Mouse (Mus musculus): ENCODE data around the gene Cyp2c40. TPM values are rescaled to one million over a fixed set of nuclear protein-coding genes. Genes with fewer than 3 reads are reported as not detected.
"Not testable (repeated sequence)": the region's sequence is repeated elsewhere in the genome, so short reads cannot be mapped to it uniquely, and the experiment has no call there.

Cyp2c40 gene
- polyA plus RNA-seq (2014; fragmentation: Nextera tagmentation; extraction: Ambion mirVana), result not detected in 2 replicates

DNA sequence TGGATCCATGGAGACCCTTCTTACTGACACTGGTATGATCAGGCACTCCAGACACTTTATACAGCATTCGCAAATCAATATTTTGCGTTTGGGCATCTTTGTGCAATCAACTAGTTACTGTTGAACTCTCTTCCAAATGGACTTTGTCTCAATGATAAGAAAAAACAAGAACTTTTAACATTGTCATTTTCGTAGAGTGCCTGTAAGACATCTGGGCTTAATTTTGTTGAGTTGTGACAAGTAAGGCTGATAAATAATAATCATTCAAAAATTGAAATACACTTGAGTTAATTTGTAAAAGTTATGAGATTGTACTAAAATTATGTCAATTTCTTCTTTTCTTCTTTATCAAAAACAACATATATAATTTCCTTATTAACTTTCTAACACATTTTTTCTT is at the start of gene Cyp2c40:
Gene Cyp2c40, minus strand, starts transcription at position 101 of the 400 bp plus-strand sequence.
- H3K27ac ChIP-seq (ENCODE audit: low read depth); H3K4me3 ChIP-seq (ENCODE audit: low read depth, low read length); H3K4me2 ChIP-seq (ENCODE audit: low read length); H3K9me3 ChIP-seq (ENCODE audit: control insufficient read depth, low read length); DNase-seq (ENCODE audit: low spot score); H3K9ac ChIP-seq (ENCODE audit: low read length); H3K36me3 ChIP-seq (ENCODE audit: control insufficient read depth, insufficient read depth, low read length); H3K27me3 ChIP-seq (replicated peaks; ENCODE audit: control insufficient read depth, insufficient read depth, low read length); ATAC-seq (replicated peaks; ENCODE audit: low FRiP score, low TSS enrichment, low read depth); H3K4me1 ChIP-seq (replicated peaks; ENCODE audit: control insufficient read depth, insufficient read depth, low read length): not testable (repeated sequence)
- WGBS, result 91% methylated on average over 3 of the region's 3 CpGs

DNA sequence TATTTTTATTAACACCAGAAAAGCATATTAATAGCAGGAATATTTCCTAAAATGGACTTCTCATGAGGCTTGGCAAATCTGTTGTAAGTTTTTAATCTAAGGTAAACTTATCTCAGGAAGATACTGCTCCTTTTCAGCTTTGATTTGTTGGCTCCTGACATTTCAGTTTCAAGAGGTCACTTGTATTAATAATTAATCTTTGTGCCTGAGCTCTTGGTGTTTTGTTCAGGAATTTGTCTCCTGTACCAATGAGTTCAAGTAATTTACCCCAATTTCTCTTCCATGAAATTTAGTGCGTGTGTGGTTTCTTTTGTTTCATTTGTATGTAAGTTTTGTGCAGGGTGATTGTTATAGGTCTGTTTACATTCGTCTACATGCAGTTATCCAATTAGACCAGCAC is 8.3 kb upstream of the Cyp2c40 start:
- H3K27me3 ChIP-seq (replicated peaks; ENCODE audit: control insufficient read depth, insufficient read depth, low read length); H3K9ac ChIP-seq (ENCODE audit: low read length); H3K4me3 ChIP-seq (ENCODE audit: low read depth, low read length); H3K4me2 ChIP-seq (ENCODE audit: low read length); ATAC-seq (replicated peaks; ENCODE audit: low FRiP score, low TSS enrichment, low read depth); H3K36me3 ChIP-seq (ENCODE audit: control insufficient read depth, insufficient read depth, low read length); DNase-seq (ENCODE audit: low spot score); H3K9me3 ChIP-seq (ENCODE audit: control insufficient read depth, low read length); H3K4me1 ChIP-seq (replicated peaks; ENCODE audit: control insufficient read depth, insufficient read depth, low read length); H3K27ac ChIP-seq (ENCODE audit: low read depth): not testable (repeated sequence)
- WGBS, result 76% methylated on average over 2 of the region's 2 CpGs

GRCm38 (mm10) chr19:39816400-39816799 is 3.8 kb upstream of the Cyp2c40 start:
- H3K27me3 ChIP-seq (replicated peaks; ENCODE audit: control insufficient read depth, insufficient read depth, low read length); ATAC-seq (replicated peaks; ENCODE audit: low FRiP score, low TSS enrichment, low read depth); H3K27ac ChIP-seq (ENCODE audit: low read depth); H3K4me1 ChIP-seq (replicated peaks; ENCODE audit: control insufficient read depth, insufficient read depth, low read length); H3K4me2 ChIP-seq (ENCODE audit: low read length); DNase-seq (ENCODE audit: low spot score); H3K4me3 ChIP-seq (ENCODE audit: low read depth, low read length); H3K9ac ChIP-seq (ENCODE audit: low read length); H3K36me3 ChIP-seq (ENCODE audit: control insufficient read depth, insufficient read depth, low read length); H3K9me3 ChIP-seq (ENCODE audit: control insufficient read depth, low read length): not testable (repeated sequence)
- 91% methylated on average over 1 of the region's 1 CpGs for WGBS

GRCm38 (mm10) chr19:39815991-39816390 is 3.4 kb upstream of the Cyp2c40 start:
- H3K9ac ChIP-seq (ENCODE audit: low read length); H3K4me2 ChIP-seq (ENCODE audit: low read length); ATAC-seq (replicated peaks; ENCODE audit: low FRiP score, low TSS enrichment, low read depth); H3K4me3 ChIP-seq (ENCODE audit: low read depth, low read length); H3K4me1 ChIP-seq (replicated peaks; ENCODE audit: control insufficient read depth, insufficient read depth, low read length); H3K27ac ChIP-seq (ENCODE audit: low read depth); H3K9me3 ChIP-seq (ENCODE audit: control insufficient read depth, low read length); H3K36me3 ChIP-seq (ENCODE audit: control insufficient read depth, insufficient read depth, low read length); DNase-seq (ENCODE audit: low spot score); H3K27me3 ChIP-seq (replicated peaks; ENCODE audit: control insufficient read depth, insufficient read depth, low read length): not testable (repeated sequence)
- 79% methylated on average over 4 of the region's 4 CpGs for WGBS

DNA sequence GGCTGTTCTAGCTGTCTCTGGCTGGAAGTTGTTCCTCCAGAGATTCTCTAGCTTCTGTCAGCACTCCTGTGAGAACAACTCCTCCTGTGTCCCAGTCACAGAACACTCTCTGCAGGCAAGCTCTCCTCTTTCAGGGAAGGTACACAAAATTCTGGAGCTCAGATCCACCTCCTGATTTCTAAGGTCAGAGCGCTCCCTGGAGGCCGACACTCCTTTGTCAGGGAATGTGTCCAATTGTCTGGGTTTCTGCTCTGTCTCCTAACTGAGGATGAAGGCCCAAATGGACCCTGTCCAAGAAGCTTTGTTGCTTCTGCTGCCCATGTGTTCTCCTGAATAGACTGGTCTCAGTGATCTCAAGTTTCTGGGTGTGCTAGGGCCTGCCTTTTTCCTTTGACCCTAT is 27.2 kb downstream of the Cyp2c40 start:
- H3K27me3 ChIP-seq (replicated peaks; ENCODE audit: control insufficient read depth, insufficient read depth, low read length); H3K9ac ChIP-seq (ENCODE audit: low read length); H3K36me3 ChIP-seq (ENCODE audit: control insufficient read depth, insufficient read depth, low read length); H3K27ac ChIP-seq (ENCODE audit: low read depth); ATAC-seq (replicated peaks; ENCODE audit: low FRiP score, low TSS enrichment, low read depth); H3K4me1 ChIP-seq (replicated peaks; ENCODE audit: control insufficient read depth, insufficient read depth, low read length); DNase-seq (ENCODE audit: low spot score); H3K4me3 ChIP-seq (ENCODE audit: low read depth, low read length); H3K9me3 ChIP-seq (ENCODE audit: control insufficient read depth, low read length); H3K4me2 ChIP-seq (ENCODE audit: low read length): not testable (repeated sequence)
- WGBS, result 87% methylated on average over 2 of the region's 2 CpGs

GRCm38 (mm10) chr19:39745357-39745756 is 67.3 kb downstream of the Cyp2c40 start:
- Histone ChIP-seq H3K9ac (ENCODE audit: low read length) (no peak overlapping the region), H3K4me2 (ENCODE audit: low read length) (no peak overlapping the region), H3K9me3 (ENCODE audit: control insufficient read depth, low read length) (no peaks in the 10 kb centered on the region), H3K36me3 (ENCODE audit: control insufficient read depth, insufficient read depth, low read length) (no peaks in the 10 kb centered on the region), H3K4me3 (ENCODE audit: low read depth, low read length) (no peak overlapping the region), H3K27ac (ENCODE audit: low read depth) (no peak overlapping the region), H3K27me3 (replicated peaks; ENCODE audit: control insufficient read depth, insufficient read depth, low read length) (no peaks in the 10 kb centered on the region), H3K4me1 (replicated peaks; ENCODE audit: control insufficient read depth, insufficient read depth, low read length) (no peaks in the 10 kb centered on the region)
- no peak for DNase-seq (ENCODE audit: low spot score)
- no peak for ATAC-seq (replicated peaks; ENCODE audit: low FRiP score, low TSS enrichment, low read depth)
- 26% methylated on average over 1 of the region's 1 CpGs for WGBS

- not testable (repeated sequence) for H3K9ac ChIP-seq (ENCODE audit: low read length); ATAC-seq (replicated peaks; ENCODE audit: low FRiP score, low TSS enrichment, low read depth); H3K27ac ChIP-seq (ENCODE audit: low read depth); H3K4me3 ChIP-seq (ENCODE audit: low read depth, low read length); DNase-seq (ENCODE audit: low spot score); H3K9me3 ChIP-seq (ENCODE audit: control insufficient read depth, low read length); H3K27me3 ChIP-seq (replicated peaks; ENCODE audit: control insufficient read depth, insufficient read depth, low read length); H3K4me1 ChIP-seq (replicated peaks; ENCODE audit: control insufficient read depth, insufficient read depth, low read length); H3K4me2 ChIP-seq (ENCODE audit: low read length); H3K36me3 ChIP-seq (ENCODE audit: control insufficient read depth, insufficient read depth, low read length)
- 77% methylated on average over 1 of the region's 1 CpGs for WGBS
Measured at GRCm38 (mm10) chr19:39744361-39744760, 68.3 kb downstream of the Cyp2c40 start.

- WGBS, result 79% methylated on average over 2 of the region's 2 CpGs
- Histone ChIP-seq H3K4me1 (replicated peaks; ENCODE audit: control insufficient read depth, insufficient read depth, low read length) (no peaks in the 10 kb centered on the region), H3K4me2 (ENCODE audit: low read length) (no peak within 1 kb of the TSS), H3K9ac (ENCODE audit: low read length) (no peak within 1 kb of the TSS), H3K27me3 (replicated peaks; ENCODE audit: control insufficient read depth, insufficient read depth, low read length) (no peaks in the 10 kb centered on the region), H3K36me3 (ENCODE audit: control insufficient read depth, insufficient read depth, low read length) (no peaks in the 10 kb centered on the region), H3K4me3 (ENCODE audit: low read depth, low read length) (no peak within 1 kb of the TSS), H3K27ac (ENCODE audit: low read depth) (no peak within 1 kb of the TSS), H3K9me3 (ENCODE audit: control insufficient read depth, low read length) (no peaks in the 10 kb centered on the region)
- ATAC-seq (replicated peaks; ENCODE audit: low FRiP score, low TSS enrichment, low read depth) (no peak), DNase-seq (ENCODE audit: low spot score) (no peak)
Measured at GRCm38 (mm10) chr19:39740920-39741319, 71.7 kb downstream of the Cyp2c40 start, which contains the start of gene Cyp2c68. Gene Cyp2c68, minus strand, starts transcription at chr19:39741054.
